Mouse (Mus musculus): ENCODE measurements around the gene Fmo6. TPM values are rescaled to one million over a fixed set of nuclear protein-coding genes. Genes with fewer than 3 reads are reported as not detected.

The Fmo6 gene
- total RNA-seq, 2 experiments from 2014 or later: not detected

- DNase-seq (ENCODE audit: low spot score in 2 of 2): no peak
- intact Hi-C loops (cut with DNase I): no loop called here
Measured at GRCm38 (mm10) chr1:162925121-162925520, 12.2 kb downstream of the Fmo6 start.

DNA sequence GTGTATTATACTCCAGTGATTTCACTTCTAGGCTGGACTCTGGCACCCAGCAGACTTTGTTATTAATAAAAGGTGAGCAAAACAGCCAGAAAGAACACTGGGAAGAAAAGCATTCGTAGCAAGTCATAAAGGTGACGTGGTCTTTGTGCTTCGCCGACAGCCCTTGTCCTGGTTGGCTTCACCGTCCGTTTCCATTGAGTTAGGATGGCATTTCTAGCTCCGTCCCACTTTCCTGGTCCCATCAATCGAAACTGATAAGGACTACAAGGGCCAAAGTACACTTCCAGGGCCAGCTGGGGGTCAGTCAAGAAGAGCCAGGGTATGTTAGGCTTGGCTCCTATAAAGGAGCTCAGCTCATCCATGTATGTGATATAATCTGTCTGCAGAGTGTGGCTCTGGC lies 20.7 kb downstream of the Fmo6 start:
- intact Hi-C loops (cut with DNase I): no loop called here
- no peak for DNase-seq (ENCODE audit: low spot score in 2 of 2)

GRCm38 (mm10) chr1:162914932-162915556 lies 22.3 kb downstream of the Fmo6 start:
- intact Hi-C loops (cut with DNase I): no loop called here
- DNase-seq (ENCODE audit: low spot score in 2 of 2): no peak

DNA sequence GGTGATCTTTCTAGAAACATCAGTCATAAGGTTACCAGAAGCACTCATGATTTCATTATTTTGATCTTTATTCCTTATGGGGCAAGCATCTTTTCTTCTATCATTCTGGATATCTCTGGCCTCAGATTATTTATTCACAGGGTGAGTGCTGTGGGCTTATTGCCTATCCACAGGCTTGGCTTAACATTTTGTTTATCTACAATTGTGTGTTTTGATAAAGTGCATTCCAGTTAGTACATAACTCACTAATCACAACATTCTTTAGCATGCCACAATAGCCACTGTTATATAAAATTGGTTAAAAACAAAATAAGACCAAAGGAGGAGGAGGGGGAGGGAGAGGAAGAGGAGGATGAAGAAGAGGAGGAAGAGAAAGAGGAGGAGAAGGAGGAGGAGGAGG lies 25.2 kb downstream of the Fmo6 start:
- intact Hi-C loops (cut with DNase I): no loop called here
- DNase-seq (ENCODE audit: low spot score in 2 of 2): no peak

DNA sequence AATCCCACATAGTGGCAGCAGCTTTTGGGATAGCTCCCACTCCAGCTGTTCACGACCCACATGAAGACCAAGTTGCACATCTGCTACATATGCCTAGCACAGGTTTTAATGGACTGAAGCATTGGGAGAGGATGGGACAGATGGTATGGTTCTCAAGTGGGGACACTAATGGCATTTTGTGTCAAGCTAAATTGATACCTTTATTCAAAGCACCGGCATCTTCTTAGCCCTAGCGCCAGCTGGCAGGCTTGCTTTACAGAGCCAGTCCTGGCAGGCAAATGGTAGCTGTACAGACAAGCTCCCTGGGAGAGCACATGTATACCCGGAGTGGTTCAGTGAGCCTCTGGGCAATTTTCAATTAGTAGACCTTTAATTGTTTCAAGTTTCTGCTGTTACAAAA lies 35.4 kb downstream of the Fmo6 start:
- DNase-seq (ENCODE audit: low spot score in 2 of 2): no peak
- intact Hi-C loops (cut with DNase I): no loop called here

GRCm38 (mm10) chr1:162897838-162898811 lies 39.2 kb downstream of the Fmo6 start, which contains the start of gene Fmo2:
Fmo2 (minus strand) TSS chr1:162898726.
- DNase-seq (ENCODE audit: low spot score in 2 of 2): no peak
- intact Hi-C loops (cut with DNase I): loop anchor here (5.0 kb wide), 1 partner anchor 159 kb away; no protein-coding TSS in a partner anchor

GRCm38 (mm10) chr1:162895900-162896299 lies 41.4 kb downstream of the Fmo6 start:
- intact Hi-C loops (cut with DNase I): loop anchor here (1.0 to 5.0 kb wide), 2 partner anchors 161 to 174 kb away; no protein-coding TSS in a partner anchor

DNA sequence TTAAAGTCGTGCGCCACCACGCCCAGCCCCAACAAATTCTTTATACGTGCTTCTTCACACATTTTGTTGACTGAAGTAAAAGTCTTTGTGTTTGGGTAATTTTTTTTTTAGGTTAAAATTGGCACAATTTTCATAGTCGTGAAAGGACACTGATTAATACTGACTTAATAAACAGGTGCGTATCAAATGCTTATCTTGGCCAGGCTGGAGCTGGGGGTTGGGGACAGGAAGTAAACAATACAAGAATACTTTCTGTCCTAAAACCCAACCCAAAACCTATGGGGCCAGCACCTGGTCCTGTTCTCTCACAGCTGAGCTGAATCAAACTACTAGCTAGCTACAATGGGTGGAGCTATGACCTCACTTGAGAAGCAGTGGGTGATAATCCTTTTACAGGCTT lies 44.3 kb downstream of the Fmo6 start:
- intact Hi-C loops (cut with DNase I): no loop called here
- no peak for DNase-seq (ENCODE audit: low spot score in 2 of 2)

More at GRCm38 (mm10) chr1:162895900-162896299, 41.4 kb downstream of the Fmo6 start:
- DNase-seq (ENCODE audit: low spot score in 2 of 2): peak; percentile 22 to 79

DNA sequence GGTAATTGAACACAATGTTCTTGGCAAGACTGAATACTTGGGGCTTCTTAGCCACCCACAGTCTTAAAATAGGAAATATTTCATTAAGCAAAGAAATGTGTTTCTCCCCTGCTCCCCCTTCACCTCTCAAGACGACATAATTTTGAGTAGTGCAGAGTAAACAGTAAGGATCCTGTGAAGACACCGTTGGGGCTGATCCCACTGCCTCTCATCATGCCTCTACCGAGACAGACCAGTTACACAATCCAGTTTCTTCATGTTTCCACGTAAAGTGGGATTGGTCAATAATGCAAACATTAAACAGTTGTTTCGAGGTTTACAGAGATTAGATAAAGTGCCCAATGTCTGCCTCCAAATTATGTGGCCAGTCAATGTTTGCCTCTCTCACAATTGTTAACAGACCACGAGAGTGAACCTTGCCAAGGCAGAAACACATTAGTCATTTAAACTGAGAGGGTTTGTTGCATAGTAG lies 45.3 kb downstream of the Fmo6 start:
- intact Hi-C loops (cut with DNase I): no loop called here
- no peak for DNase-seq (ENCODE audit: low spot score in 2 of 2)

DNA sequence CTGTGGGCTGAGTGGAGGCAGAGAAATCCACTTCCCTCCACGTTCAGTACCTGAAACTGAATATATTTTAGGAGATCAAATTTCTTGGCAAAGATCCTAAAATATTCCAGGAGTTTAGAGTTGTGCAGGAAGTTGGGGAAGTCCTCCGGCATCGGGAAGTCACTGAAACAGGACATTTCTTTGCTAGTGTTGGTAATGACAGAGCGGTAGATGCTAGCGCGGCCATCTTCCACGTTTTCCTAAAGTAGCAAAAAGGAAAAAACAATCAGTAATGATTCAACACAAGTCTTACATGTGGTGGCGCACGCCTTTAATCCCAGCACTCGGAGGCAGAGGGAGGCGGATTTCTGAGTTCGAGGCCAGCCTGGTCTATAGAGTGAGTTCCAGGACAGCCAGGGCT lies 48.7 kb downstream of the Fmo6 start:
- intact Hi-C loops (cut with DNase I): no loop called here
- DNase-seq (ENCODE audit: low spot score in 2 of 2): no peak

DNA sequence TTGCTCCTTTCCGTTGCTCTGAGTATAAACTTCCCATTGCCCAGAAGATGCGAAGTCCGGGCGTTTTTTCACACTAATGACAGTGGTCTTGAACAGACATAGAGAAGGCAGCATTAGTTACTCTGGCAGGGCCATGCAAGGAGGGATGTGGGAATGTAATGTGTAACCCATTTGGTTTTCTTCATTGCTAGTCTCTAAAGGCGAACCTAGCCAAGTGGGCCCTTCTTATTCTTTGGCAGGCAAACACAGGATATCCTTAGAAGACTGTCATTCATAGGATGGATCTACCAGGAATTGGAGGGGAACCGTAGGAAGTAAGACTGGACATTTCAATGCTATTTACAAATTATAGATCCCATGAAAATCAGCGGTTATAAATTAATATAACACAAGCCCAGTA lies 49.7 kb downstream of the Fmo6 start:
- intact Hi-C loops (cut with DNase I): no loop called here
- no peak for DNase-seq (ENCODE audit: low spot score in 2 of 2)

DNA sequence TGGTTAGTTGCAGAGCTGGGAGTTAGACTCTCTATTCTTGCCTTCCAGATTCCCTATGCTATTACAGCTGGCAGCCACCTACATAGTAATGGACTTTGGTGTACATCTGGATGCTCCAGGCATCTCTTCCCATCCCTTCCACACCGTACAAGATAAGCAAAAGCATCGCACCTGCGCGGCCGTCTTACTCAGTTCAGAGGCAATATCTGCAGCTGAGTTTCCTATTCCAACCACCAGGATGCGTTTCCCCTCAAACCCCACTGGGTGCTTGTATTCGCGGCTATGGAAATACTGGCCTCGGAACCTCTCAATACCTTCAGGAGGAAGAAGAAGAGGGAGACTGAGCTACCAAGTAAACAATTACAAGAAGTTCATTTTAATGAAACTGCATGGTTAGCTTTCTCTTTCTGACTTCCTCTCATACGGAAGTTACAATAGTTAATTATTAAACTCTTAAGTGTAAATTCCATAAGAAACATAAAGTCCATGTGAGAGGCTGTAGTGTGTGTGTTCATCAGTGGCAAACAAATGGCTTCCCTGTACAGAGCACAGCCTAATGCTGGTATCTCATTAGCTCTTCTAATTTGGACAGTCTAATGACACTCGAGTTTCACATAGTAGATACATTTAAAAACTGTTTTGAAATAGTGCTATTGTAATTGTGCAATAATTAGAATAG lies 51.0 kb downstream of the Fmo6 start:
- intact Hi-C loops (cut with DNase I): no loop called here
- no peak for DNase-seq (ENCODE audit: low spot score in 2 of 2)

DNA sequence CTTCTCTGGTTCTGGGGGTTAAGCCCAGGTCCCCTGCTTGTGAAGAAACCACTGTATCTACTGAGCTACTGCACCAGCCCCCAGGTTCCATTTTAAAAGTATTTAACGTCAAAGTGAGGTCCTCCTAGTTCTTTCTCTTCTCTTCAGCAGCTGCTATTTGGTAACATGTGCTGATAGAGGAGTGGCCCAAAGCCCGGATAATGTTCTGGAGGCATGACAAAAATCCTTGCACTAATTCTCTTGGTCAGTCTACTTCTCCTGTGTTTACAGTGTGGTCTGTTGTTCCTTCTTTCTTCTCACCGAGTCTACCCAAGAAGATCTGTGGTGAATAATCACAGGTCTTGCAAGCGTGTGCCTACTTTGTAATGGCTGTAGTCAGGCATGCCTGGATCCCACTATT lies 54.6 kb downstream of the Fmo6 start:
- intact Hi-C loops (cut with DNase I): no loop called here
- DNase-seq (ENCODE audit: low spot score in 2 of 2): no peak

GRCm38 (mm10) chr1:162879595-162880369 lies 57.5 kb downstream of the Fmo6 start:
- DNase-seq (ENCODE audit: low spot score in 2 of 2): peak; percentile 25 to 52
- intact Hi-C loops (cut with DNase I): no loop called here

- intact Hi-C loops (cut with DNase I): no loop called here
- DNase-seq (ENCODE audit: low spot score in 2 of 2): no peak
Measured at GRCm38 (mm10) chr1:162875091-162875490, 62.2 kb downstream of the Fmo6 start.

GRCm38 (mm10) chr1:162871701-162872311 lies 65.5 kb downstream of the Fmo6 start:
- intact Hi-C loops (cut with DNase I): no loop called here
- DNase-seq (ENCODE audit: low spot score in 2 of 2): no peak

GRCm38 (mm10) chr1:162870978-162871377 lies 66.3 kb downstream of the Fmo6 start:
- no peak for DNase-seq (ENCODE audit: low spot score in 2 of 2)
- intact Hi-C loops (cut with DNase I): no loop called here

DNA sequence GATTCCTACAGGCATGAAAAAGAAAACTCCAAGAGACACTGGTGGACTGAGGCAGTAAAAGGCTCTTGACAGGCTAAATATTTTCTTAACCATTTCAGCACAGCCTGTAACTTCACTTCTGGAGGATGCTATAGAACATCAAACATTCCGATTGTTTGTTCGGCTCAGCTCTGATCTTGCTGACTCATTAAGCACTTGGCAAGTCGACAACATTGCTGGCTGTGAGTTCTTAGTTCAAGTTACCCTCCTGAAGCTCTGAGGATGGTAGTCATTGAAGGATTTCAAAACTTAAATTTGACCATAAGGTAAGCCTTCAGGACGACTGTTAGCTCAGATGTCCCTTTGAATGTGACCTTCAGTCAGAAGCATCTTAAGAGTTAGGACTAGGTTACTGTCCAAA lies 69.9 kb downstream of the Fmo6 start:
- no peak for DNase-seq (ENCODE audit: low spot score in 2 of 2)
- intact Hi-C loops (cut with DNase I): no loop called here
